Mouse (Mus musculus): ENCODE data around the gene Mgat3. TPM values are rescaled to one million over a fixed set of nuclear protein-coding genes. Genes with fewer than 3 reads are reported as not detected.

Mgat3 gene
- total RNA-seq, 2 experiments from 2014 or later: not detected

DNA sequence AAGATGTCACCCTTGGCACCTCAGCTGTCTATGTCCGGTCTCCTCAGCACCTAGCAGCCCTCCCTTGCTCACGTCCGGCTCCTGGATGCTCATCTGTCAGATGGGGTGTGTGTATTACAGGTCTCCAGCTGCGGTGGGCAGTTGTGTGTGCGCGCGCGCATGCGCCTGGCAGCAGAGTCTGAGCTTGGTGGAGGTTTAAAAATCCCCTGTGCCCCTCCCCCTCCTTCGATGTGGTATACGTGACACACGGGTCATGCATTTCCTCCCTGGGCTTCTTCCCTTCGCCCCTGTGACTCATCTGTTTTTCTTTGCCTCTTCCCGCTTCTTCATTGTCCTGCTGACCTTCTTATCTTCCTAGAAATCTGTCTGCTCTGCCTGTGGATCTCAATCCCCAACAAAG, 45.7 kb downstream of the Mgat3 start:
- ATAC-seq (replicated peaks; ENCODE audit: low FRiP score, poor library complexity, severe bottlenecking): no peak

DNA sequence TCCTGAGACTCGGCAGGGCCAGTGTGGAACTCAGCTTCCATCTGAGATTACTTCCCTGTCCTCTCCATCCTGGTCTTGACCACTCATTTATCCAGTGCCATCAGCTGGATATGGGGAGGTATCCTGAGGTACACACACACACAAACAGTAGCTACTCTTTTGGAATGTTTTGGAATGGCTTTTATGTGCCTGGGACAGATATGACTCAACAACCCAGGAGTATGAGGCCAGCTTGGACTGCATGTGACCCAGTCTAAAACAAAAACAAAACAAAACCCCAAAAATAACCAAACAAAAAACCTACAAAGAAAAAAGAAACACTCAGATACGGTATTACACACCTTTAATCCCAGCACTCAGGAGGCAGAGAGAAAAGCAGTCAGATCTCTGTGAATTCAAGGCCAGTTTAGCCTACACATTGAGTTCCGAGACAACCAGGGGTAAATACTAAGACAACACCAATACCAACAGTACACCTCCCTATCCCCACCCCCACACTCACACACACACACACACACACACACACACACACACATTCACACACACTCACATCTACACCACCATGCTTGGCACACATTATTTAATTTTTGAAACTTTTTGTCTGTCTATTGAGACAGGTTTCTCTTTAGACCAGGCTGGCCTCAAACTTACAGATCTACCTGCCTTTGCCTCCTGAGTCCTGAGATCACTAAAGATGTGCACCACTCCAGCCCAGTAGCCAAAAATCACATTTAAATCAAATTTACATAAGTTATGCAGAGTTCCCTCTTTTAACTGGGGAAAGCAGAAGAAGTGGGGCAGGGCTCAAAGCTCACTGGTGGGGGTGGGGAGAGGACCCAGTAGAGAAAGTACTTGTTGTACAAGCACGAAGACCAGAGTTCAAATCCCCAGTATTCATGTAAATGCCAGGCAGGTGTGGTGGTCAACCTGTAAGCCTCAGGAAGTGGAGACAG, 46.5 kb downstream of the Mgat3 start:
- ATAC-seq (replicated peaks; ENCODE audit: low FRiP score, poor library complexity, severe bottlenecking): no peak

DNA sequence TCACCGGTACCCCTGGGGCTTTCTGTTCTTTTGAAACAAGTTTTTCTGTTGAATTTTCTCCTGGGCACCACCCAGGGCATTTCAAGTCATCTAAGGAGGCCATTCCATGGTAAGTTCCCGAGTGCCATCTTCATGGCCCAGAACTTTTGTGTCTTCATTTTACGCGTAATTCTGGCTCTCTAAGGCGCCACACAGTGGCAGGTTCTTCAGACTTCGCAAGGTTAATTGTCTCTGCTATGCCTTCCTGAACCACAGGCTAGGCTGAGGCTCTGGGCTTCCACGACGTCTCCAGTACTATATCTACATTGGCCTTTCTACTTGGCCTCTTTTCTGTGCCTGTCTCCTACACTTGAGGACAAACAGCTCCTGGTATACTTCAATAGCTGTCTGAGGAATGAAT, 47.5 kb downstream of the Mgat3 start:
- ATAC-seq (replicated peaks; ENCODE audit: low FRiP score, poor library complexity, severe bottlenecking): no peak

DNA sequence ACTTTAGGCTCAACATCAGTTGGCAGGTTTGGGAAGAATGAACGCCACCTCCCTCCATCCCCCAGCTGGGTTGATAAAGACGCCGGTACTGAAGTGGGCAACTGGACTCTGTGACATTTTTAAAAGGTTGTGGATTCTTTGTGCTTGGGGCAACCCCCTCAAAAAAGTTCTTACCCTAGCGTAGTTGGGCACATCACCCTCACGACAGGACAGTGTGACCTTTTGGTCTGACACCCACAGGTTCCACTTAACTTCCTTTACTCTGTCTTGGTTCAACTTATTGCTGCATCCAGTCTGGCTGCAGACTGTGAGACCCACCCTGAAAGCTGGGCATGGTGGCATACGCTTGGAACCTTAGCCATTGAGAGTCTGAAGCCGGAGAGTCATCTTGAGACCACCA, 50.2 kb downstream of the Mgat3 start:
- no peak for ATAC-seq (replicated peaks; ENCODE audit: low FRiP score, poor library complexity, severe bottlenecking)

DNA sequence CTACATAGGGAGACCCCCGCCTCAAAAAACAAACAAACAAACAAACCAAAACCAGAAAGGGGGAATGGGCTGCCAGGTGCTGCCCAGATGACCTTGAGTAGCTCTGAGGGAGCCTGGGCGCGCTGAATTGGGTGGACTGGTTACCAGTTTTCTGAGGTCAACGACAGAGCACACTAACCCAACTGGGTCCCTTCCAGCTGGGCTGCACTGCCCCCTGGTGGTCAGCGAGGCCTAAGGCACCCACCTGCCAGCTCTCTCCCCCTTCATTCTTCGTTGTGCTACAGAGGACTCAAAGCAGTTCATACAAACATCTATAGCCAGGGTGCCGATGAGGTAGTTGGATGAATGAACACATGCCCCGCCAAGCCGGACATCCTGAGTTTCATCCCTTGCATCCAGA, 51.7 kb downstream of the Mgat3 start:
- ATAC-seq (replicated peaks; ENCODE audit: low FRiP score, poor library complexity, severe bottlenecking): peak; percentile 92

DNA sequence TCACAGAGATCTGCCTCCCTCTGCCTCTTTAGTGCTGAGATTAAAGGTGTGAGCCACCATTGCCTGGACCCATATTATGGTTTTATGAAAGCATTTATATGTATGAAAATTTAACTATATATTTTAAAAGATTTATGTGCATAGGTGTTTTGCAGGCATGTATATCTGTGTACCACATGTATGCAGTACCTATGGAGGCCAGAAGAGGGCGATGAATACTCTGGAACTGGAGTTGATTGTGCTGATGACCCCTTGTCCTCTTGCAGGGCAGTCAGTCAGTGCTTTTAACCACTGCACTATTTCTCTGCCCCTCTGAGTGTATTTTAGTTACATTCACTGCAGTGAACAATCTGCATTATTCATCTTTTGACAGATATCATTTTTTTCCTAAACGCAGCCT, 52.3 kb downstream of the Mgat3 start:
- peak; percentile 76 for ATAC-seq (replicated peaks; ENCODE audit: low FRiP score, poor library complexity, severe bottlenecking)

DNA sequence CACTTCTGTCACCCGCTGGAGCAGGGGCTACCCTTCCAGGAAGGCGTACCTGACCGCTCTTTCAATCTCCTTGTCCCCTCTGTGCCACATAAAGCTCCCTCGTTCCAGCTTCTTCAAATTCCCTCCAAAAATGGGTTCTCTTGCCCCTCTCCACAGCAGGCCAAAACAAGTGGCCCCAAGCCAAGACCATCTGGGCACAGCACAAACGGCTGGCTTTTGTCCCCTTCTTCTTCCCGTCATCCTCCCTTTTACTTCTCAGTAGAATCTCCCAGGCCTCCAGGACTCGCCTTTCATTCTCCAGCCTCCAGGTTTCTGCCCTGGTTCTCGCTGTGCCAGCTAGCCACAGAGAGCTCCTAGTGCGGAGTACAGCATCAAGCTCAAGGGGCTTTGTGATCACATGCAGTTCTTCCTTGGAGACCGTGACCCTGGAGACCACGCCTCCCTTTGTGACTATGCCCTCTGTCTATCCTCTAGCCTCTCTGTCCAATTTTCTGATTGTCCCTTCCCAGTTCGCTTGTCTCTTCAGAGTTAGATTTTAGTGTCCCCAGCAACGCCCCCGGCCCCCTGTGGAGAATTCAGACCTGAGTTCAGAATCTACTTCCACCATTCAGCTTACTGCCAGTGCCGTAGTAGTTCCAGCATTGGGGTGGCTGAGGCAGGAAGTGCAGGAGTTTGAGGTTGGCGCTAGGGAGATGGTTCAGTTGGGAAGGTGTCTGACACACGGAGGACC, 54.7 kb downstream of the Mgat3 start:
- ATAC-seq (replicated peaks; ENCODE audit: low FRiP score, poor library complexity, severe bottlenecking): no peak

DNA sequence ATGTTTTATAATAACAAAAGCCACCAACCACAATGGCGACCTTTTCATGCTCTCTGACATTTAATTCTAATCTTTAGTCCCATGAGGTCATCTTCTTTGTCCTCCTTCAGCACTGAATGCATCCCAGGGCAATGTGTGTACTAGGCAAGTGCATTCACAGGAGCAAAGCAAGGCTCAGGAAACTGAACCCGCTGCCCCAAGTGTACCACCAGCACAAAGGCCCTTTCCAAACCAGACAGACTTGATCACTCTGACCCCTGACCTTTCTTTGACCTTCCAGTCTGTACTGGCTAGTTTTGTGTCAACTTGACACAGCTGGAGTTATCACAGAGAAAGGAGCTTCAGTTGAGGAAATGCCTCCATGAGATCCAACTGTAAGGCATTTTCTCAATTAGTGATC, 58.8 kb downstream of the Mgat3 start:
- ATAC-seq (replicated peaks; ENCODE audit: low FRiP score, poor library complexity, severe bottlenecking): no peak

DNA sequence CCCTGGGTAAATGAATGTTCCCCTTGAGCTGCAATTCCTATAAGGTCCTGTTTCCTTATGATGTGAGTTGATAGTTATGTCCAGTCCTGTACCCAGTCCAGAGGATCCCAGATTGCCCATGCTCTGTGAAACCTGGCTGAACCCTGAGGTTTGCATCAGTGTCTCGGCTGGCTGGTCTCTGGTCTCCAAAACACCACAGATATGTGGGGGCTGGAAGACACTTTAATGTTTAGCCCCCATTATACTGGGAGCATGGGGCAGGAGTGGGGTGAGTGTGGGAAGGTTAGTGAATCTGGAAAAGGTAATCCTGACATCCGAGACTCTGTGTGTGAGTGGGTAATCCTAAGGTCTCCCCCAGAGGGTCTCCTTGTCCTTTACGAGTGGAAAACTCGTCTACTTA, 59.5 kb downstream of the Mgat3 start:
- no peak for ATAC-seq (replicated peaks; ENCODE audit: low FRiP score, poor library complexity, severe bottlenecking)

DNA sequence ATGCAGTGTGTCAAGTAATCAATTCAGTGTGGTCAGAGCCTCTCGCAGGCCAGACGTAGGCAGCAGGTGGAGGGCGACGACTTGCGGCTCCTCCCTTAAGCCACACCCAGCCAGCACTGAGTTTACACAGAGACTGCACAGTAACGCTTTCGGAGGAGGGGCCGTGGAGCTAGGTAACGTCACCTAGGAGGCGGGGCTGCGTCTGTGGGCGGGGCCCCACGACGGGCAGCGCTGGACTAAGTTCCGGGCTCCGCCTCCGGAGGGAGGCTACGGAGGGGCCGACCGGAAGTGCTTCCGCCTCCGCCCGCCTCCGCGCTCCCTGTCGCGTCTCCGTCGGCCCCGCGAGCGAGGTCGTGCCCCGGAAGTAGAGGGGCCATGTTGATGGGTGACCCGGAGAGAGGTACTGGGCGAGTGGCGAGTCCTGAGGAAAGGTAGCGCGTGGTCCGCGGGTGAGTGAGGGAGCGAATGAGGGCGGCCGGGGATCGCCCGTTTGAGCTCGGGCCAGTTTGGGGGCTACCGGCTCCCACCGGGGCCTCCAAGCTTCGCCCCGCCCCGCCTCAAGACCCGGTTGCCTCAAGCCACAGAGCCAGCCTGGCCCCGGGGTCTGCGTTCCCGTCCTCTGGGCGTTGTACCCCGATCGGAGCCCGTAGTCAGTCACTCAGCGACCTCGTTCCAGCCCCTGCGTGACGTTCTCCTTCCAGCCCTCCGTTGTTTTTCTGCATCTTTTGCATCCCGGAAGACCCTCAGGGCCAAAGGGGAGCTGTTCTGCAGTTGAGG, 60.4 kb downstream of the Mgat3 start, which contains the start of gene Mief1:
Gene Mief1 (plus strand): TSS at position 286 of the 777 bp plus-strand sequence.
- ATAC-seq (replicated peaks; ENCODE audit: low FRiP score, poor library complexity, severe bottlenecking): peak; percentile 95

DNA sequence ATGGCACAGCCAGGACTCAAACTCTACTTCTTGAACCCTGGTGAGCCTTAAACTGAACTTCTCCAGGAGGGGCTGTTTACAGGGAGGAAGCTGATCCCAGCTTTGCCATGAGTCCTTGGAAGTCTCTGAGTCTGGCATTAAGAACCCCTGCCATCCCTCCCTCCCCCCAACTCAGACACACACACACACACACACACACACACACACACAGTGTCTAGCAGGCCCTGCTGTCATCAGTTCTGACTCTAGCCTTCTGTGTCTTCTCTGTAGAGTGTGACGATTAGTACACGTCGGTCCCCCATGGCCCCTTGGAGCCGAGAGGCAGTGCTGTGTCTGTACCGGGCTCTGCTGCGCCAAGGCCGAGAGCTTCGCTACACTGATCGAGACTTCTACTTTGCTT, 62.0 kb downstream of the Mgat3 start, which contains the start of gene AC140267.1:
Gene AC140267.1 (plus strand): TSS at position 301 of the 400 bp plus-strand sequence.
- ATAC-seq (replicated peaks; ENCODE audit: low FRiP score, poor library complexity, severe bottlenecking): no peak

DNA sequence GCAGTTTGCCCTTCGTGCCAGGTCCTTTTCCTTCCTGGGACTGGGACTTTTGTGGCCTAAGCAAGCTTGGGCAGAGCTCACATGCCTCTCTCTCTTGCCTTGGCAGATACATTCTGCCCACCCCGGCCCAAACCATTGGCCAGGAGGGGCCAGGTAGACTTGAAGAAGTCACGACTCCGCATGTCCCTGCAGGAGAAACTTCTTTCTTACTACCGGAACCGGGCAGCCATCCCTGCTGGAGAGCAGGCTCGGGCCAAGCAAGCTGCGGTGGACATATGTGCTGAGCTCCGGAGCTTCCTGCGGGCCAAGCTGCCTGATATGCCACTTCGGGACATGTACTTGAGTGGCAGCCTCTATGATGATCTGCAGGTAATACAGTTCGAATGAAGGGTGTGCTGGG, 74.6 kb downstream of the Mgat3 start:
- no peak for ATAC-seq (replicated peaks; ENCODE audit: low FRiP score, poor library complexity, severe bottlenecking)

DNA sequence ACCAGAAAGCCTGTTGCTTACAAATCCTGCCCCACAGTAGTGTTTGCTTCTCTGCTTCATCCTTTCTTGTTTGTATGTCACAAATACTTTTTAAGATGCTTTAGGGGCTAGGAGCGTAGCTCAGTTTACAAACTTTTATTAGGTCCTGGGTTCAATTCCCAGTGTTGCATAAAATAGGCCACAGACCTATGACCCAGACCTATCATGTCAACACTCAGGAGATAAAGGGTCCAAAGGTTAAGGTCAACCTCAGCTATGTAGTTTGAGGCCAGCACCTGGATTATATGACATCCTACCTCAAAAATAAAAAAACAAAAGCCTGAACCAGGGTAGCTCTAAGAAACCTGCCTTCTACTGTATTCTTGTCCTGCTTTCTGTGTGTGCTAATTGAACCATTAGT, 75.1 kb downstream of the Mgat3 start:
- ATAC-seq (replicated peaks; ENCODE audit: low FRiP score, poor library complexity, severe bottlenecking): no peak

DNA sequence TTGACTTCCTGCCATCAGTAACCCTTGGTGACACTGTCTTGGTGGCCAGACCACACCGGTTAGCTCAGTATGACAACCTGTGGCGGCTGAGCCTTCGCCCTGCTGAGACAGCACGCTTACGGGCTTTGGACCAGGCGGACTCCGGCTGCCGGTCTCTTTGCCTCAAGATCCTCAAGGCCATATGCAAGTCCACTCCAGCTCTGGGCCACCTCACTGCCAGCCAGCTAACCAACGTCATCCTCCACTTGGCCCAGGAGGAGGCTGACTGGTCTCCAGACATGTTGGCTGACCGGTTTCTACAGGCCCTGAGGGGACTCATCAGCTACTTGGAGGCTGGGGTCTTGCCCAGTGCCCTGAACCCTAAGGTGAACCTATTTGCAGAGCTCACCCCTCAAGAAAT, 76.2 kb downstream of the Mgat3 start:
- ATAC-seq (replicated peaks; ENCODE audit: low FRiP score, poor library complexity, severe bottlenecking): no peak

DNA sequence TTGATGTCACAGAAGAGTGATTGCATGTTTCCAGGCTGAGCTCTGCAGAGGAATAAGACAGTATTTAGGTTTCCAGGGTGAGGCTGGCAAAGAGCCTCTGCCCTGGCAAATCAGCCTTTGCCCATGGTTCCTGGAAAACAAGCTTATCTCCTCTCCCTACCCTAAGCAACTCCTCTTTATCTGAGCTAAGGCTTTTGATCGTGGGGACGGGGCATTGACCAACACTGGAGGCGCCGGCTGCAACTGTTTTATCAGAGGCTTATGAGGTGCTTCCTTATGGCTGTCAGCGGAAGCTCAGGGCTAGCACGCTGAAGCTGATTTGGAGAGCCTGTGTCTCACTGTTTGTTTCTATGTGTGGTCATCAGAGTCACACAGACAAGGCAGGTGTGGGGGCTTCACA, 77.1 kb downstream of the Mgat3 start:
- peak; percentile 32 for ATAC-seq (replicated peaks; ENCODE audit: low FRiP score, poor library complexity, severe bottlenecking)

DNA sequence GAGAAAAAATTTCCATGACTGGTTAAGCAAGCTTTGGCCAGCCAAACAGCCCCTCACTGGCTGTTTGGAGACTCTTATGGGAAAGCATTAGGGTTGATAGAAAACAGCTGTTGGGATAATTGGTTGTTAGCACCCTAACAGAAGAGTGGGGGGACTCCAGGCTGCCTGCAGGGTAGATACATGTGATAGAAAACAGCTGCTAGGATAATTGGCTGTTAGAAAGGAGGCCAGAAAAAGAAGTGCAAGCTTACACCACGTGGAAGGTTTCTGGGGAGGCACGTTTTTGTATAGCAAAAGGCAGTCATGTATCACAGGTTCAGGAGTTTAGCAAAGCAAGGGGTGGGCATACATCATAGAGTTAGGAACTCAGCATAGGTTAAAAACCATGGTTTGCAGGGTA, 80.0 kb downstream of the Mgat3 start:
- ATAC-seq (replicated peaks; ENCODE audit: low FRiP score, poor library complexity, severe bottlenecking): no peak

DNA sequence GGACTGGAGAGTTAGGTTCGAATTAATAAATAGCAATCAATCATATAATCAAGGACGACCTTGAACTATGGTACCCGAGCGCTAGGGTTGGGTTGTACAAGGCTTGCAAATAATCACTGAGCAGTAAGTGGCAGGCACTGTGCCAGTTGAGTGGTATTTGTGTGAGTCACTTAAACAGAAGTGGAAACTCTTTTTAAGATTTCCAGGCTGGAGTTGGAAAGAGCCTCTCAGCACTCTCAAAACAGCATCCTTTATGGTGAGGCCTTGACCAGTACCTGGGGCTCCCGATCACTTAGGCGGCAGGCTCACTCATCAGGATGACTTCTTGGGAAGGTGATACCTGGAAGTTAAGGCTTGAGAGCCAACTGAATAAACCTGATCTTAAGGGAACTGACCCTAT, 80.7 kb downstream of the Mgat3 start:
- ATAC-seq (replicated peaks; ENCODE audit: low FRiP score, poor library complexity, severe bottlenecking): no peak

DNA sequence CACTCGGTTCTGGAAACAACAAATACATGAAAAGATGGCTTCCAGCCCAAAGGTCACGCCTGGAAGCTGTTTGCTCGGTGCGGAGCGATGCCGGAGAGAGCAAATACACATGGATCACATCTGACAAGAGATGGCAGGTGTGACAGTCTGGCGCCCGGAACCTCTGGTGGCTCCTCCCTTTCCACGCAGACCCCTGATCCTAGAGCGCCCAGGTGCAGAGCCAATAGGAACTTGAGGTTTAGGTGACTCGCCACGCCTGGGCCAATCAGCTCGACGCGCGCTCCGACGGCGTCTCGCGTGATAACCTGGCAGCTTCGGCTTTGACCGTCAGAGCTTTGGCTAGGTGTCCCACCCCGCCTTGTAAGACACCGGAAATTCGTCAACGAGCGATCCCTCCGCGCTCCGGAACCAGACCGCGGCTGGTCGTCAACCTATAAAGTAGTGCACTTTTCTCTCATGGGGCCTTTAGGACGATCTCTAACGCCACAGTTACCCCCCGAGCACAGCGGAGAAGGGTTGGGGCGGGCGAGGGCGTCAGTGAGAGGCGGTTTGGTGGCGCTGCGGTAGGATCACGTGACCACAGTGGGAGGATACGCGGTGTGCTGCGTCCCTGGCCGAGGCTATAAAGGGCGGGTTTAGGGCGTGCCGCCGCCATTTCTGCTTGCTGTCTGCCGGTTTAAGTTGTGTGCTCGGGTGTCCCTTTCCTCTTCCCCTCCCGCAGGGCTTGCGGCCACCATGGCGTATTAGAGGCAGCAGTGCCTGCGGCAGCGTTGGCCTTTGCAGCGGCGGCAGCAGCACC, 81.5 kb downstream of the Mgat3 start, which contains the start of gene Atf4:
Gene Atf4 (plus strand): TSS at position 338 of the 799 bp plus-strand sequence.
- peak; percentile 77 for ATAC-seq (replicated peaks; ENCODE audit: low FRiP score, poor library complexity, severe bottlenecking)

DNA sequence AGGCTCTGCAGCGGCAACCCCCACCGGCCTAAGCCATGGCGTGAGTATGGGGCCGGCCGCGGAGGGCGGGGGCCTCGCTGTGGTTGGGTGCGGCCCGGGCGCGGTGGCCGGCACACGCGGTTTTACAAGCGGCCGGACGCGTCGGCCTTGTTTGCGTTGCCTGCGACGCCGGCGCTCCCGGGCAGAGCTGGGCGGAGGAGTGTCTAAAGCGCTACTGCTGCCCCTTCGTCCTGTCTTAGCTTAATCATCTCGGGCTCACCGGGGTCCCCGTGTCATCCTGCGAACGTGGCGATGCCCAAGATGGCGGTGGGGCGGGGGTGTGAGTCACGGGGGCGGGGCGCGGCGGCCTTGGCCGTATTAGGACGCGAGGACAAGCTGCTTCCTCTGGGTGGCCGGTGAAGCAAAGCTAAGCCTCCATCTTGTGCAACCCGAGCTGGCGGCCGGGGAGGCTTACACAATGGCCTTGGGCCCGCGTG, 82.2 kb downstream of the Mgat3 start:
- peak; percentile 34 for ATAC-seq (replicated peaks; ENCODE audit: low FRiP score, poor library complexity, severe bottlenecking)

Measured in erythroblast, adult 5-6 weeks (primary cell).